Mouse (Mus musculus): ENCODE data around the gene N4bp2.

N4bp2 gene

GRCm38 (mm10) chr5:65831917-65832618, 68.7 kb downstream of the N4bp2 start:
- no peak for DNase-seq

GRCm38 (mm10) chr5:65833092-65833491, 69.8 kb downstream of the N4bp2 start:
- DNase-seq, result no peak

GRCm38 (mm10) chr5:65833766-65834498, 70.6 kb downstream of the N4bp2 start:
- DNase-seq, result no peak

GRCm38 (mm10) chr5:65838053-65838452, 74.7 kb downstream of the N4bp2 start:
- DNase-seq, result no peak

GRCm38 (mm10) chr5:65842947-65843346, 79.6 kb downstream of the N4bp2 start:
- DNase-seq, result no peak

- no peak for DNase-seq
Measured at GRCm38 (mm10) chr5:65846534-65846933, 83.2 kb downstream of the N4bp2 start.

GRCm38 (mm10) chr5:65846958-65847357, 83.6 kb downstream of the N4bp2 start:
- DNase-seq, result no peak

GRCm38 (mm10) chr5:65847656-65848055, 84.3 kb downstream of the N4bp2 start:
- DNase-seq, result no peak

- peak; percentile 85 for DNase-seq
Measured at GRCm38 (mm10) chr5:65850765-65851164, 87.4 kb downstream of the N4bp2 start.

GRCm38 (mm10) chr5:65854786-65855191, 91.5 kb downstream of the N4bp2 start:
- no peak for DNase-seq

- DNase-seq, result no peak
Measured at GRCm38 (mm10) chr5:65855571-65855970, 92.2 kb downstream of the N4bp2 start.

- peak; percentile 60 for DNase-seq
Measured at GRCm38 (mm10) chr5:65856591-65857411, 93.5 kb downstream of the N4bp2 start.

GRCm38 (mm10) chr5:65857935-65858334, 94.6 kb downstream of the N4bp2 start:
- DNase-seq, result peak; percentile 80

GRCm38 (mm10) chr5:65858355-65858754, 95.0 kb downstream of the N4bp2 start:
- DNase-seq, result peak; percentile 44

- peak; percentile 63 for DNase-seq
Measured at GRCm38 (mm10) chr5:65858898-65859297, 95.6 kb downstream of the N4bp2 start.

GRCm38 (mm10) chr5:65859396-65859795, 96.1 kb downstream of the N4bp2 start:
- DNase-seq, result no peak

GRCm38 (mm10) chr5:65860281-65861000, 97.1 kb downstream of the N4bp2 start:
- DNase-seq, result peak; percentile 55

- DNase-seq, result peak; percentile 65
Measured at GRCm38 (mm10) chr5:65861154-65861944, 98.0 kb downstream of the N4bp2 start, which contains the start of gene Rhoh. Gene Rhoh (plus strand): TSS chr5:65861213.

GRCm38 (mm10) chr5:65862217-65862927, 99.1 kb downstream of the N4bp2 start:
- no peak for DNase-seq

GRCm38 (mm10) chr5:65863349-65863749, 100.0 kb downstream of the N4bp2 start:
- DNase-seq, result peak; percentile 93

GRCm38 (mm10) chr5:65864486-65864885, 101.2 kb downstream of the N4bp2 start:
- DNase-seq, result no peak
